Mouse (Mus musculus) layer of hippocampus, adult 18-20 months (tissue): ENCODE data around the gene Haghl. TPM values are rescaled to one million over a fixed set of nuclear protein-coding genes. Genes with fewer than 3 reads are reported as not detected.
A peak's percentile ranks its signal among the peaks of the same experiment; 100 is the strongest.
"Not testable (repeated sequence)": the region's sequence is repeated elsewhere in the genome, so short reads cannot be mapped to it uniquely, and the experiment has no call there.

Experiments
- DNase-seq, 2 experiments: peaks; one replicate each; pipeline ENCODE4 v3.0.0; 2022; ENCODE audit warnings: low spot score in 2 of 2
- total RNA-seq, 2 experiments: library from RNA; stranded (reverse); gene quantifications; 2 replicates each; pipeline ENCODE4 v1.2.3; 2021

Gene Haghl
- total RNA-seq, 2 experiments from 2014 or later, result 103 to 109 TPM

DNA sequence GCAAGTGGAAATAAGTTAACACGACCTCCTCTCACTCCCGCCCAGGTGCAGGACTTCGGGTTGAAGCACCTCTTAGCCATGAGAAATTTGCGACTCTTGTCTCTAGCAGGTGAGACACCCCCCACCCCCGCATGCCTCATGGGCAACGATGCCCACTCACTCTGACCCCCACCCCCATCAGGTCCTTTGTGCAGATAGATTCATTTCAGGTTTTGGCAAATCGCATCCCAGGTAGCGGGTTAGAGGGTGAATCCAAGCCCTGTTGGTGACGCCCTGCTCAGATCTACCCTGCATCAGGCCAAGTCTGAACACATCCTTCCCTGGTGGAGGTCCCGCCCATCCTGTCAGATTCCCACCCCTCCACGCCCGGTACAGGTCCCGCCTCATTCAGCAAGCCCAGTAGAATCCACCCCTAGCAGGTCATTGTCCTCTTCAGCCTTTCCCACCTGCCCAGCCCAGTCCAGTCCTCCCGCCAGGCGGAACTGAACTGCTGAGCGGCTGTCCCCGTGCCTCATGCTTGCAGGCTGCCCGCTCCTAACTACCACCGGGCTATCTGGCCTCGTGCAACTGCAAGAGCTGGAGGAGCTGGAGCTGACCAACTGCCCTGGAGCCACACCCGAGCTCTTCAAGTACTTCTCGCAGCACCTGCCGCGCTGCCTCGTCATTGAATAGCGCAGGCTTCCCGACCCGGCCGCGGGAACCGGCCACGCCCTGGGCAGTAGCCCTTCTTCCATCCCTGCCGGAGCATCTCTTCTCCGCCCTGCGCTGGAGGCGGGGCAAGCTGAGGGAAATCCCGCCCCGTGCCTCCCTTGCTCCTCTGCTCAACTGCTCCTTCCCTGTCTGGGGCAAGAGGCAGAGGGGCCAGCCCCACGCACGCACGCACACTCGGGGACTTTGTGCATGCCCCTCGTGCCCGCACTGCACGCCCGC lies 33.6 kb upstream of the Haghl start:
- DNase-seq, result no peak

DNA sequence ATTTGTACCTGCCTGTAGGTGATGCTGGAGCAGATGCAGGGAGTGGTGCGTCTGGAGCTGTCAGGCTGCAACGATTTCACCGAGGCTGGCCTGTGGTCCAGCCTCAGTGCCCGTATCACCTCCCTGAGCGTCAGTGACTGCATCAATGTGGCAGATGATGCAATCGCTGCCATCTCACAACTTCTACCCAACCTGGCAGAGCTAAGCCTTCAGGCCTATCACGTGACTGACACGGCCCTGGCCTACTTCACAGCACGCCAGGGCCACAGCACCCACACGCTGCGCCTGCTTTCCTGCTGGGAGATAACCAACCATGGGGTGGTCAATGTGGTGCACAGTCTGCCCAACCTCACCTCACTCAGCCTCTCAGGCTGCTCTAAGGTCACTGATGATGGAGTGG lies 32.2 kb upstream of the Haghl start:
- DNase-seq, result no peak

DNA sequence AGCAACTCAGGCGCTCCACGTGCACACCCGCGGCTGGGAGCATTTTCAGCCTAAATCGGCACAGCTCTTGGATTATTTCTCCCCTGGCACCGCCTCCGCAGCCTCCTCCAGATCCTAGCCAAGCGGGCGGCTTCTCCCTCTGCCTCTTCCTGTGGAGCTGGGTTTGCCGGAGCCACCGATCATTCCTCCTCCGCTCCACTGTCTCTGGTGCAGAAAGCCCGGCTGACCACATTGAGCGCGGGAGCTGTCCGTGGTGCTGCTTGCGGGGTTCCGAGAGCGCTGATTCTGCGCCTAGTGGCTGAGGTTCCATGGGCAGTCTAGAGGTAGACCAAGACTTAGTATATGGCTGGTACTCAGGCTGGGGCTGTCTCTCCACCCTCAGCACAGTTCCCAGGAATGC lies 28.0 kb upstream of the Haghl start:
- peak; percentile 86 to 88 for DNase-seq

DNA sequence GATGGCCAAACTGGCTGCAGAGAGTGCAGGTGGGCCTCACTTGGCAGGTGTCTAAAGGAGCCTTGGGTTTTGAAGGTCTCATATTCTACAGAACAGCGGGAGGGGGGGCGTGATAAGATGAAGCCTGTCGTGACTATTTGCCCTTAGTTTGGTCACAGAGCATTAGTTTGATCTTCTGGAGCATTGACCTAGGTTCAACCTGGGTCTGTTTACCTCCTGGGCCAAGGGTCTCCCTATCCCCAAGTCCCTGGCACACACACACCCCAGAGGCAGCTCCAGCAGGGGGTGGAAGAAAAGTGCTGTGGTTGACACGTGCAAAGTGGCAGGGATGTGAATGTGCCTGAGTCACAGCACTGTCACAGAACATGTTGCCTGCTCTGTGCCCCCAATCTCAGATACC lies 25.4 kb upstream of the Haghl start:
- no peak for DNase-seq

DNA sequence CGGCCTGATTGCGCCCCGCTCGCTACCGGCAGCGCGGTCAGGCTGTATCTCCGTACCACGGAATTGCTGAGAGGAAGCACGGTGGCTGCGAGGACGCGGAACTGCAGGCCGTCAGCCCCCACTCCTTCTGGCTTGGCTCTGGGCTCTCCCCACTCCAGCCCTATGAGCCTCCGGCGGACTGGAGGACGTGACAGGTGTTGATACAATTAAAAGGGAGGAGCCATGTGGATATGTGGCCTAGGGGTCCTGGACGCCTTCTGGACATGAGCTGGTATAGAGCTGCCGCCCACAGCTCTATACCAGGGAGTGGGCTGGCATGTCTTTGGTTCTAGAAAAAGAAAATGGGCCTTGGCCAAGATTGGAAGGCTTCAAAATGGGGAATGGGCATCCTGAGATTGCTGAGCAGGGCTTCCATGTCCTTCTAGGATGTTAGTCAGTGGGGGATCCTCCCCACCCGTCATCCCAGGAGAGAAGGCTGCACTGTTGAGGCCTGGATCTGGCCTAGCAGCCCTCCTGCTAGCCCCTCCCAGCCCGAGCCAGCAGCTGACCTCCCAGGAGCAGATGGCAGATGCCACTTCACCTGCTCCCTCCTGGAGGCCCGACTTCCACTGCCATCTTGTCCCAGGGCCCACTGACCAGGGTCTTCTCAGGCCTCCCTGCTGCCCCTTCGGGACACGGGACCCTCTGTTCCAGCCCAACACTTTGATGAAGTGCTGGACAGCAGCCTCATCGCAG lies 24.3 kb upstream of the Haghl start:
- no peak for DNase-seq

DNA sequence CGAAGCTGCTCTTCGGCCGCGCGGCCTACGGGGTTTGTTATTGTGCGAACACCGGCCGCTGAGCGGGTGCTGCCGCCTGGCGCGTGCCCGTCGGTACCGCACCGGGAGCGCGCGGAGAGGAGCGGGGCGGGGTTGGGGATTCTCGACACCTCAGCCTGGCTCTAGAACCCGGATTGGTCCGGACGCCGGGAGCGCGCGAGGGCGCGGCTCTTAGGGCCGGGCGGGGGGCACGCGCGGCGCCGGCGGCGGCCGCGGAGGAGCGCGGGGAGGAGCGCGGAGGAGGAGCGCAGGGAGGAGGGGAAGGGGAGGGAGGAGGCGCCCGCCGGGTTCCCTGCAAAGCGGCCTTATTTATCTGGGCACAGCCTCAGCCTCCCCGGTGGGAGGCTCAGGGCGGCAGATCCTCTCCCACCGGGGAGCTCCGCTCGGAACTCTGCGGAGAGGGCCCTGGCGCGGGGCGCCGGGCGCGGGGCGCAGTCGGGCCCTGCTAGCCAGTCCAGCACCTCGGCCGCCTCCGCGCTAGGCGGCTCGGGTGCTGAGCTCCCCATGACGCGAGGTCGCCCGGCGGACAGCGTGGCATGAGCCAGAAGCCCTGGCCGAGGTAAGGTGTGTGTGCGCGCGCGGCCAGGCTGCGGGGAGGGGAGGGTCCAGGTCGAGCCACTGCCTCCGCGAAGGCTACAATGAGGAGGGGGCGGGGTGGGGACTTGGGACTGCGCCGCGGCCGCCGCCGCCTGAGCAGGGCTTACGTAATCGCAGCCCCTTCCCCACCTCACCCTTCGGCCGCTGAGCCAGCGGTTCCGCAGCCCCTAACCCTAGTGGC lies 23.5 kb upstream of the Haghl start, which contains the start of gene Fbxl16:
Gene Fbxl16, plus strand, starts transcription at position 297 of the 817 bp plus-strand sequence.
- DNase-seq, result peak; percentile 91 to 94

DNA sequence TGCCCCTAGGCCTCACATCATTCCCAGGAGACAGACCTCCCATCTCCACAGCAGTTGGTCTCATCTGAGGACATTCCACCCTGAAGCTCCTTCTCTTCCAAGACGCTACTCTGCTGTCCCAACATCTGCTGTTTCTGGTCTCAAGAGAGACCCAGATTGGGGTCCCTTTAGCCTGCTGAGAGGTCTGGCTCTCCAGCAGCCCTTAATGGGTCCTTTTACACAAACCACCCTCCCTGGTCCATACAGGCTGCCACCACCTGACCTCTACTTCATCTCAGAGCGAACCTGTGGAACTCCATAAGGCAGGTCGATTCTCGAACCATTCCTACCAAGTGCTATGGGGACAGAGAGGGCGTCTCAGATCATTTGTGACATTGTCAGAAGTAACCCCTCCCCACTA lies 22.6 kb upstream of the Haghl start:
- DNase-seq, result no peak

DNA sequence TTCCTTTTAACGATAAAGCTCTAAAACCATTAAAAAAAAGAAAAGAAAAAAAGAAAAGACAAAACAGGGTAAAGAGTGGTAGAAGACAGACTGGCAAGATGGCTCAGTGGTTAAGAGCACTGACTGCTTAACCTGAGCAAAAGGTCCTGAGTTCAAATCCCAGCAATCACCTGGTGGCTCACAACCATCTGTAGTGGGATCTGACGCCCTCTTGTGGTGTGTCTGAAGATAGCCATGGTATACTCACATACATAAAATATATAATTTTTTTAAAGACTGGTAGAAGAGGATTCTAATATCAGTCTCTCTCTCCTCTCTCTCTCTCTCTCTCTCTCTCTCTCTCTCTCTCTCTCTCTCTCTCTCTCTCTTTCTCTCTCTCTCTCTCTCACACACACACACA lies 22.0 kb upstream of the Haghl start:
- DNase-seq, result not testable (repeated sequence)

DNA sequence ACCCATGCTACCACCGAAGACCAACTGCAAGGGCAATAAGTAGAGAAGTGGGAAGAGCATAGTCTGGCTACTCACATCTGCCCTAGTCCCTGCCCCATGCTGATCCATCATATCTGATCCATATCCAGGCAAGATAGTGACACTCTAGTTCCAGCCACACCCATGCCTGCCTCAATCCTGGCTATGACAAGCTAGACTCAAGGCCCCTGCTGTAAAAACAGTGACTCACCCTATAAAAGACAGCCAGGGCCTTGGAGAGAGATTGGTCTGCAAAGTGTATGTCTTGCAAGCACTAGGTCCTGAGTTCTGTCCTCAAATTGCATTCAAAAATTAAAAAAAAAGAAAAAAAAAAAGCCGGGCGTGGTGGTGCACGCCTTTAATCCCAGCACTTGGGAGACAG lies 21.0 kb upstream of the Haghl start:
- no peak for DNase-seq

DNA sequence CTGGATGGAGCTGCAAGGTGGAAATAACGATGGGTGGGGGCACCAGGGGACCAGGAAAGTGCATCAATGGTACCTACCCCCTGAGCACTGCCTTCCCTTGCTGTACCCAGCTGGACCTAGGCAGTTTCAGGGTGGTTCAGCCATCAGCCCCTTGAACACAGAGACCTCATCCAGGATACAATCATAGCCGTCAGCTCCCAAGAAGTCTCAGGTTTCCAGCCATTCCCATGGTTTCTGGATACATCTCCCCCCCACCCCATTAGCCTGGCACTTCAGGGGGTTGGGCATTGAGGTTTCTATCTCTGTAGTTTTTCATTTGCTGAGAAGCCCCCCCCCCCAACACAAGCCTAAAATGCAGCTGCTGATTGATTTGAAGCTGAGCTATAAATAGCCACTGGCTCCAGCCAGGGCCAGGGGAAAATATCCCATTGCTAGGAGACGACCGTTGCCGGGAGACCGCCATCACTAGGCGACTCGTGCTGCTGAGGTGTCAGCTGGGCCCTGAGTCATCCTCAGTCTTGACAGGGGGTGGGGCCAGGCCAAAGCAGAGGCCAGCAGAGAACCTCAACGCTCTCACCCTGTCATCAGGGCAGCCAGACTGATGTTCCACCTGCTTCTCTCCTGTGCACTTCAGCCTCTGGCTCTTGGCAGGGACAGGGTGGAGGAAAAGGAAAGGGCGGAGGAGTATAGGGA lies 17.5 kb upstream of the Haghl start:
- peak; percentile 90 to 92 for DNase-seq

DNA sequence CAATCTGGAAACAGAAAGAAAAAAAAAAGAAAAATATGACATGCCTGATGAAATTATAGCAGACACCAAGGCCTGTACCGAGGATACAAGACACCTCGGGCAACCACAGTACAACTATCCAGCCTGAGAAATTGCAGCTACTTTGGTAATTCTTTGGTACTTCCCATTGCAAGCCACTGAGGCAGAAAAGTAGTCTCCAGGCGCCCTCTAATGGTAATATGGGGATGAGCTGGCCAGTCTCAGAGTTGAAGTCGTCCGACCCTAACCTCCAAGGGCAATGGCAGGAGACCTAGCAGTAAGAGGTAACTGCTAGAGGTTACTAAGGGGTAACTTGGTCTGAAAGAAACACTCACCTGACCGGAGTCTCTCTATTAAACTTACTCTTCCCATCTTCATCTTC lies 15.6 kb upstream of the Haghl start:
- DNase-seq, result peak in 1 of 2 experiments; percentile 87

DNA sequence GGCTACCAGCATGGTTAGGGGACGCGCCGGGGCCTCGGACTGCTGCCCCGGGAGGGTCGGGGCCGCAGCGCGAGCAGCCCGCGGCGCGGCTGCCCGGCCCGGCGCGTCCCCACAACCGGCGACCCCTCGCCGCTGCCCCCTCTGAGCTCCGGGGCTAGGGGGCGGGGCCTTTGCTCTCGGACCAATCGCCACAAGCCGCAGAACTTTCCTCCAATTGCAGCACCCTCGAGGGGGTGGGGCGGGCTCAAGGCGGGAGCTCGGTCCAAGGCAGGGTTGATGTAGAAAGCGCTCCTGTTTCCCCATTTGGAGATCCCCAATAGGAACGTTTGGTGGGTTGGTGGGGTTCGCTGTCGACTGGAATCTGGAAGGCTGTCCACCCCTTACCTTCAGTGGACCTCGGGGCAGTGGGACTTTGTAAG lies 11.5 kb upstream of the Haghl start, which contains the start of gene Metrn:
Gene Metrn, minus strand, starts transcription at position 186 of the 419 bp plus-strand sequence.
- DNase-seq, result peak; percentile 67

DNA sequence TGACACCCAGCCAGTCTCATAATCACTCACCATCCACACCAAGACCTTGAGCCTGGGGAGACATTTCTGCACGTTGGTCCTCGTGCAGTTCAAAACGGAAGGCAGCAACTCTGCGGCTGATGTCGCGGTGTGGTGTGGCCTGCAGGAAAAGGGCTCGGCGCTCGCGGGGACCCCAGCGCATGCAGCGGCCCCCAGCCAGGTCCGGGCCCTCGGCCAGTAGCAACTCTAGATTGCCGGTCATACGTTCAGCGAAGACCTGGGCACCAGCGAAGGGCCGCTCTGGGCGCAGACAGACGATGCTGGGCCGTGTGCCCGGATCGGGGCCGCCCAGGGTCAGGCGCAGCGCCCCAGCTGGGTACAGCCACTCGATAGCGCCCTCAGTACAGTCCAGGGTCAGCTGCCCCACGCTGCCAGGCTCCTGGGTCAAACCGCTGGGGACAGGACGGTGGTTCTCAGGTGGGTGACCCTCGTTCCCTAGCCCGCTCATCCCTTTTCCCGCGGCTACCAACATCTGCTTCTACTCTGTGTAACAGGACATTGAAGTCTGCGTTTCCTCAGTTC lies 10.8 kb upstream of the Haghl start:
- DNase-seq, result no peak

DNA sequence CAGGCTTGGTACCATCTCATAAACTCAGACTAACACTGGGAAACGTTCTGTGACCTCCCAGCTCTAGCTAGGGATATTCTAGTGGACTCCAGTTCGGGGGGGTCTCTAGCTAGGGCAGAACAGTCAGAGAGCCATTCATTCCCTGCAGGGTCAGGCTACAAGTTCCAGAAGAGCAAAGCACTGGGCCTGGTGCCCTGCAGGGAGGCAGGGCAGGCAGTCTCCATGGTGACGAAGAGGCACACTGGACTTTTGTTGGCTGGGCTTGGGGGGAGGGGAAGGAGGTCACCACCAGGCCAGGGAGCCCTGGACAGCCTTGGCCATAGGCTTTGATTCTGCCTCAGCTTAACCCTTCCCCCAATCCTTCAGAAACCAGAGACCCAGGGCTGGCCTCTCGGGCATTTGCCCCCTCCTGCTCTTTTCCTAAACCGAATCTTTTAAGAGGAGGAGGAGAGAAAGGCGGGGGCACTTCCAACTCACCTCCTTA lies 10.2 kb upstream of the Haghl start, which contains the start of gene AC134908.4:
Gene AC134908.4, minus strand, starts transcription at position 51 of the 484 bp plus-strand sequence.
- peak in 1 of 2 experiments; percentile 72 for DNase-seq

DNA sequence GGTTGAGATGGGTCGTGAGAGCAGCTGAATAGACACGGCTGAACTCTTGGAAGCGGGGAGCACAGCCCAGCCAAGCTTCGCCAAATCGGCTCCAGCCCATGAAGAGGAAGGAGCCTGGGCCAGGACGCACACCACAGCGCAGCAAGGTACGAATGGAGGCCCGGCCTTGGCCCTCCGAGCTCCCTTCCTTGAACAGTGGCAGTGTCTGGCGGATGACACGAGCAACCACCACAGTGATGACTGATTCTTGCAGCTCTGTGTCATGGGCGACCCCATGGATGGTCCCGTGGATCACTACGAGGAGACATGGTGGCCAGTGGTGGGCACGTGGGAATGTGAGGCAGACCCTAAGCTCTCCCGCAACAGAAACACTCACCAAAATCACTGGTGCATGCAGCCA lies 9.5 kb upstream of the Haghl start:
- no peak for DNase-seq

DNA sequence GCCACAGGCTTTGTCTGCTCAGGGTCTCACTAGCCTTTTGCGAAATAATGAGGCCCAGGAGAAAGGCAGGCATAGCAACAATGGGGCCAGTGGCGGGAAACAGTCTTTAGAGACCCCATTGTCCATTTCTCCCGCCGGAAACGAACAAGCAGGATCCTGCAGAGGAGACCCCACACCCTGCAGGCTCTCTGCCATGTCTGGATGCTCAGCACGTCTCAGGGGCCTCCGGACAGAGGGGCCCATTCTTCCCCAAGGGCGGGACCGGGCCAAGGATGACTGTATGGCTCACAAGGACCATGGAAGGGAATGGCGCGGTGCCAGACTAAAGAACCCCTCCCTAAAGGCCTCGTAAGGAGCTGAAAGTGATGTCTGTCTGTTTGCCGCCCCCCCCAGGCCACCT lies 8.7 kb upstream of the Haghl start:
- DNase-seq, result no peak

DNA sequence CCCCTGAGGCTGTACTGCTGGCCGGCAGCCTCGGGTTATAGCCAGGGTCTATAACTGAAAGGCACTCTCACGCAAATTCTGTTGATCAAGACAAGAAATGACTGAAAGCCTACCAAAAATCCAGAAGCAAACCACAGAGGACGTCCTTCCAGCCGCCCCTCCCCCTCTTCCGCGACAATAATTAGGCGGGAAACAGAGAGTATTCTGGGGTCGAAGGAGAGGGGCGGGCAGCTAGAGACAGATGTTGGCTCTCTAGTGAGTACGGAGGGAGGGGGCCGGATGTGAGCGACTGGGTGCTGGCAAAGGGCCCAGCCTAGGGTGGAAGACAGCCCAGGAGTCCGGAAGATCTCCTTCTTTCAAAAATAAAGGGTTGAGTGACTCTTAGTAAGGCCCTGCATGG lies 7.1 kb upstream of the Haghl start, which contains the start of gene Fam173a:
Gene Fam173a, minus strand, starts transcription at position 287 of the 400 bp plus-strand sequence.
- peak in 1 of 2 experiments; percentile 70 for DNase-seq

DNA sequence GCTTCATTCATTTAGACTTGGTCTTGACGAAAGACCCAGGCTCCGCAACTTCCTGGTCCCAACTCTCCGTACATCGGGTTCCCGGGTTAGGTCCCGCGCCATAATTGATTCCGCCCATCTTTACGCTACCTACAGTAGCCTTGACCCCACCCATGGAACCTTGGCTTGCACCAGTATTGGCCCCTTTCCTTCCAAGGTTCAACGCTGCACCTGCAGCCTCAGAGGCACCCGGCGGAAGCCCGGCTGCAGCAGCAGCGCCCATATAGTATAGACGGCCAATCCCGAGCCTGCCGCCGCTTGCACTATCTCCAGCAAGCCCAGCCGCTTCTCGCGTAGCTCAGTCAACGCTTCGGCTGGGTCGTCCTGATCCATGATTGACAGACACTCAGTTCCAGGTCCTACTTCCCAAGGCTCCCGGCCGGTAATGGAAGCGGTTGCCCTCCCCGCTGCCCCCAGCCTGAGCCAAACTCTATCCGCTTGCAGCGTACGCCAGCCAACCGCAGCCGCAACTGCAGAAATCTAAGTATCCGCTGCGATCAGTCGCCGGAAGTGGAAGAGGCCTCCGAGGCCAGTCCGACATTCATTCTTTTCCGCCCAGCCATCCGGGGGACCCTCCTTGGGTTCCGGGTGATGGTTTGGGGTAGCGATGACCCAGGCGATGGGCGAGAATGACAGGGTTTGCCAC lies 6.5 kb upstream of the Haghl start:
- DNase-seq, result peak; percentile 72 to 83

DNA sequence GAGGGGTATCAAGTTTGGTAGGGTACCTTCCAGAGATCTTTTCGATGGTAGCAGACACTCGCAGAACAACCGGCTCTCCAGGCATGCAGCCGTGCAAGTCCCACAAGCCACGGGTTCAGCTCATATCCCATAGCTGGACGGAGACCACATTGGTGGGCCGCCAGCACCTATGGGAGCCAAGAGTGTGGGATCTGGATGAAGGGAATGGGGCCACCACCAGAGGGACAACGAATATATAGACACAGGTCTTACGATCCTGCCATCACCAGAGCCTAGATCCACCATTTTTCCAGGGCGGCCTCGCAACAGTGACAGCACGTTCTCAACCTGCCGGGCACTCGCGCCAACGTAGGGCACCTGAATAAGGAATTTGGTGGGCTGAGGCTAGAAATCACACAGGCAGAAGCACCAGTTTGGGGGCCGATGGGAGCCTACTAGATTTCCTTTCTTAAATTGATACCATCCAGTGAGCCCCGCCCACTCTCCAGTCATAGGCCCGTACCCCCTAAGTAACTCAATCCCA lies 5.9 kb upstream of the Haghl start:
- no peak for DNase-seq
